Mouse (Mus musculus): Measurements from ENCODE around the gene Acsf2. TPM values are rescaled to one million over a fixed set of nuclear protein-coding genes. Genes with fewer than 3 reads are reported as not detected.
"Not testable (repeated sequence)": the region's sequence is repeated elsewhere in the genome, so short reads cannot be mapped to it uniquely, and the experiment has no call there.

Acsf2 gene
- total RNA-seq (2021) = 10 to 100 TPM; 14.3 to 14.4 TPM
- long read RNA-seq, experiment 1, transcript Acsf2-201 (16 exons, 3,154 nt) = major isoform, 8 of 18 reads
- long read RNA-seq, experiment 1, partial matches to known transcripts = 9 of 18 reads
- long read RNA-seq, experiment 1, other reads (novel, unspliced or antisense) = 1 of 18 reads
- long read RNA-seq, experiment 2, transcript Acsf2-201 (16 exons, 3,154 nt) = major isoform, 6 of 15 reads
- long read RNA-seq, experiment 2, partial matches to known transcripts = 9 of 15 reads
- long read RNA-seq, experiment 2, other reads (novel, unspliced or antisense) = 0 of 15 reads

DNA sequence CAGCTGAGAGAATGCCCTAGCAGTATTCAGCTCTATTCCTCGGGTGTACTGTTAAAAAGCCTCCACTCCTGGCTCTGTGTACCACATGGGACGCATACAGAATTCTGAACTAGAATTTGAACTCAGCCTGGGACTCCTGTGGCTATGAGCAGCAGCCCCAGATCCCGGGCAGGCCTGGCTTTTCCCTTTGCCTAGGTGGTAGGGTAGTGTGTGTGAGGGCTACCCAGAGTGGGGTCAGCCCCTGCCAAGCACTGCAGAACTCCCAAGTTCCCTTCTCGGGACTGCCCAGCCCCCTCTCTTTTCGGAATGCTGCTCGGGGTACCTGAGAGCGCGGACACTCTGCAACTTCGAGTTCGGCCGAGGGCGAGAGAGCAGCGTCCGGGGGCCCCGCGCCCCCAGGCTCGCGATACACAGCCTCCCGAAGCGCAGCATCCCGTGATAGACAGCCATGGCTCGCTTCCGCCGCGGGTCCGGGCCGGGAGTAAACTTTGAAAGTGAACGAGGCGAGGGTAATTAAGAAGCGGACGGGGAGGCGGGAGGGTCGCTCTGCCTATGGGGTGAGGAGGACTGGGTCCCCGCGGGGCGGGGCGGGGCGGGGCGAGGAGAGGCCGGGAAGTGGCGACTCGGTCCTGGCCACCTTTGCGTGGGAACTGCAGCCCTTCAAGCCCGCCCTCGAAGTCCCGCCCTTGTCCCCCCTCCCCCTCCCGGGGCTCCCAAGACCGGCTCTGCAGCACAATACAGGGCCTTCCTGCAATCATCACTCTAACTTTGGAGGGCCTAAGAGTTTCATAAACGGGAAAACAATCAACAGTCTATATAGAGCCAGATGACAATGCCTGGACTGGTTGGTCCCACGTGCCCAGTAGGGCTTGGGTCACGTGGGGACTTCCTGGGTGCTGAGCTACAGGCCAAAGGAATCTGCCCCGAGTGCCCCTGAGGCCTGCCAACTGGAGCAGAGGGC is at the start of gene Acsf2:
Acsf2 (minus strand) TSS at position 551 of the 961 bp plus-strand sequence.
- intact Hi-C loops (cut with DNase I) = loop anchor here (5.0 kb wide), 1 partner anchor 34 kb away; the partner anchor contains the start of gene Chad
- TF ChIP-seq CTCF (IDR thresholded peaks at IDR 0.05) = no peak
- H3K27ac ChIP-seq = peak within 1 kb of the TSS; percentile 24
- peak within 1 kb of the TSS; percentile 43 for H3K4me3 ChIP-seq
- DNase-seq (ENCODE audit: extremely low spot score in 1 of 2, low spot score in 2 of 2) = peak; percentile 31 to 56

DNA sequence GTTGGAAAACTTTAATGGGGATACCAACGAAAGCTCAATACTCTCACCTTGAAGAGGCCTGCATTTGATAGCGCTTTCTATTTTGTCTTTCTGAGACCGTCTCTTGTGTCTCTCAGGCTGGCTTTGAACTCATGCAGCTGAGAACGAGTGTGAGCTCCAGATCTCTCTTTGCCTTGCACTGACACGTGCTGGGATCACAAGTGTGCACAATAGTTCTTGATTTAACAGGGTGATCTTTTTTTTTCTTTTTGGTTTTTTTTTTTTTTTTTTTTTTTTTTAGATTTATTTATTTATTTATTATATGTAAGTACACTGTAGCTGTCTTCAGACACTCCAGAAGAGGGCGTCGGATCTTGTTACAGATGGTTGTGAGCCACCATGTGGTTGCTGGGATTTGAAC is 49.6 kb upstream of the Acsf2 start:
- intact Hi-C loops (cut with DNase I); H3K27ac ChIP-seq; H3K4me3 ChIP-seq; DNase-seq (ENCODE audit: extremely low spot score in 1 of 2, low spot score in 2 of 2): not testable (repeated sequence)

DNA sequence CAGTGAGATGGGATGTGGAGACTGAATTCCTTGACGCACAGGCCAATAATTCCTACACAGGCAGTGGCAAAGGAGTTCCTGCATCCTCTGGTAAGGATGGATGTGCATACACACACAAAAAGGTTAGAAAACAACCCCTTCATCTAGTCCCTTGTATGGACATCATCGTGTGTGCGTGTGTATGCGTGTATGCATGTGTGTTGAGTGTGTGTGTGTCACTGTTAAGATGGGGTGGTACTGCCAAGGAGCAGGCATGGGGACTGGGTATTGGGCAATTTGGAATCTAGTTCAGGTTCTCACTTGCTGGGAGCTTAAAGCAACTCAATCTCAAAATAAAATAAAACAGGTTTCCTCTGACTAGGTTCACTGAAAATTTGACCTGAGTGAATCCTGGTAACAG is 44.8 kb upstream of the Acsf2 start:
- intact Hi-C loops (cut with DNase I) = no loop called here
- H3K27ac ChIP-seq = no peak overlapping the region
- no peak for TF ChIP-seq CTCF (IDR thresholded peaks at IDR 0.05)
- DNase-seq (ENCODE audit: extremely low spot score in 1 of 2, low spot score in 2 of 2) = no peak
- H3K4me3 ChIP-seq = no peak overlapping the region

DNA sequence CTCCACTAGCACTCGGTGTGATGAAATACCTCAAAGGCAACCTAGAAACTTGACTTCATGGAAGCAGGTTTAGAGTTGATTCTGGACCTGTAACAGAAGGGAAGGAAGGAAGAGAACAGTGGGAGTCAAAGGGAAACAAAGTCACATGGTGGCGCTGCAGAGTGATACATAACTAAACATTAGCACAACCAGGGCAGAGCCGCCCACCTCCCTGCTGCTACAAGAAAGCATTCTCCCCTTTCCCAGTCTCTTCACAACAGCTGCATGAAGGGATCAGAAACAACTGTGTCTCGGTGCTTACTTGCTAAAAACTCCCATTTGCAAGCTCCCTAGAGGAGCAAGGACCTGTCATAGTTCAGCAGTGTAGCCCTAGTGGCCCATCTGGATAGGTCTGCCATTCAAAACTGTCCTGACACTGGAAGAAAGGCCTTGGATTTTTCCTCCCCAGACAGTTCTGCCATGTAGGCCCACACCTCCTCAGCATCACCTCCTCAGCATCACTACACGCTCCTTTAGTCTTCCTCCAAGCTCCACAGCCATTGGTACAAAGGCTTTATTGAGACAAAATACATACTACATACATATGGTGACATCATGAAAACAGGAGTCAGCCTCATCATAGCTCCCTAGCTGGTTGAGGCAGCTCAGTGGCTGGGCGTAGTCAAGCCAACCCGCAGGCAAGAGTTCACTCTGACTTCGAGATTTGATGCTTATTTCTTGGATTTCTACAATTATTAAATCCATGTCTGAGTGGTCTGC is 43.0 kb upstream of the Acsf2 start:
- intact Hi-C loops (cut with DNase I) = no loop called here
- Histone ChIP-seq H3K27ac (no peak overlapping the region), H3K4me3 (no peak overlapping the region)
- TF ChIP-seq CTCF (IDR thresholded peaks at IDR 0.05) = no peak
- no peak for DNase-seq (ENCODE audit: extremely low spot score in 1 of 2, low spot score in 2 of 2)

DNA sequence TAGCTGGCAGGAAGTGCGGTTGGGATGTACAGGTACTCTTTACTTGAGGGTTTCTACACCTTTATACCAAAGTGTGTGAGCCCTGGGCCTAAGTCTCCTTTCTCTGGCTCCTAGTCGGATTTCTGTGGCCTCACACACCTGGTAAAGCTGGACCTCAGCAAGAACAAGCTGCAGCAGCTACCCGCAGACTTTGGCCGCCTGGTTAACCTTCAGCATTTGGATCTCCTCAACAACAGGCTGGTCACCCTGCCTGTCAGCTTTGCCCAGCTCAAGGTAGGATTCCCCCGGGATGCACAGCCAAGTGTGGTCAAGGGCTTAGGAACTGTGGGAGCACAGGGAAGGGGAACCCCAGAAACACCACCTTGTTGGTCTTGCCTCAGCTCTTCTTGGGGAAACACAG is 32.8 kb upstream of the Acsf2 start:
- intact Hi-C loops (cut with DNase I) = loop anchor here (5.0 kb wide), 1 partner anchor 83 kb away; no protein-coding TSS in a partner anchor
- TF ChIP-seq CTCF (IDR thresholded peaks at IDR 0.05) = no peak
- H3K4me3 ChIP-seq = no peak overlapping the region

DNA sequence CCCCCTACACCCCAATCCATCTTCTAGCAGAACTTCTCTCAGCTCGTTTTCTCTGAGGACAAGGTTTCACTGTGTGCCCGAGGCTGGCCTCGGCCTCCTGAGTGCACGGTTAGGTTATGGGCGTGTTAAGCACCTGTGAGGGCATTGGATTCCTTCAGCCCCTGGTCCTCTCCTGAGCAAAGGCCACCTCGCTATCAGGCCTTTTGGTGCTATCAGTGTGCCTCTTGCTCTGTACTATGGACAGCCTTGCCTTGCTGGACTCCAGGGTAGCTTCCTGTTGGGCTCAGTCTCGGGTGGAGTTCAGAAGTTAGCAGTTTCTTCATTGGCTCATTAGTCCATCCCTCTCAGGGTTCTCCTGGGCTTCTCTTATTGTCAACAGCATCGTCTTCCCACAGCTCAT is 31.3 kb upstream of the Acsf2 start:
- intact Hi-C loops (cut with DNase I) = loop anchor here (5.0 kb wide), 1 partner anchor 84 kb away; no protein-coding TSS in a partner anchor
- TF ChIP-seq CTCF (IDR thresholded peaks at IDR 0.05) = no peak
- no peak overlapping the region for H3K27ac ChIP-seq
- no peak for DNase-seq (ENCODE audit: extremely low spot score in 1 of 2, low spot score in 2 of 2)
- H3K4me3 ChIP-seq = no peak overlapping the region

More for the DNA sequence above, 32.8 kb upstream of the Acsf2 start:
- no peak for DNase-seq (ENCODE audit: extremely low spot score in 1 of 2, low spot score in 2 of 2)
- H3K27ac ChIP-seq = no peak overlapping the region

DNA sequence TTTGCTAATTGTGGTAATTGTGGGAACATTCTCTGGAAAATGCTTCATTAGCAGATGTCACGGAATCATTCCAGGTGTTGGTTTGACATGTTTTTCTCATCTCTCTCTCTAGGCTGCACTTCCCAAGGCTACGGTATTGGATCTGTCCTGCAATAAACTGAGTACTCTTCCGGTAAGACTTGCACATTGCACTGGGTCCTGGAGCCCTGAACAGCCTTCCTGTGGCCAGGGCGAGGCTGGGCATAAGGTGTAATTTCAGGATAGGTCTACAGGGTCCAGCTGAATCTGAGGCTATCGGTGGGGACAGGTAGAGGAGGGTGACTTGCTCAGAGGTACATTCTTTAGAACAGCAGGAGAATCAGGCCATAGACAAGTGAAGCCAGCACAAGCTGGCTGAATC is 30.3 kb upstream of the Acsf2 start:
- intact Hi-C loops (cut with DNase I) = loop anchor here (5.0 kb wide), 1 partner anchor 85 kb away; no protein-coding TSS in a partner anchor
- Histone ChIP-seq H3K4me3 (no peak overlapping the region), H3K27ac (no peak overlapping the region)
- DNase-seq (ENCODE audit: extremely low spot score in 1 of 2, low spot score in 2 of 2) = no peak
- no peak for TF ChIP-seq CTCF (IDR thresholded peaks at IDR 0.05)

DNA sequence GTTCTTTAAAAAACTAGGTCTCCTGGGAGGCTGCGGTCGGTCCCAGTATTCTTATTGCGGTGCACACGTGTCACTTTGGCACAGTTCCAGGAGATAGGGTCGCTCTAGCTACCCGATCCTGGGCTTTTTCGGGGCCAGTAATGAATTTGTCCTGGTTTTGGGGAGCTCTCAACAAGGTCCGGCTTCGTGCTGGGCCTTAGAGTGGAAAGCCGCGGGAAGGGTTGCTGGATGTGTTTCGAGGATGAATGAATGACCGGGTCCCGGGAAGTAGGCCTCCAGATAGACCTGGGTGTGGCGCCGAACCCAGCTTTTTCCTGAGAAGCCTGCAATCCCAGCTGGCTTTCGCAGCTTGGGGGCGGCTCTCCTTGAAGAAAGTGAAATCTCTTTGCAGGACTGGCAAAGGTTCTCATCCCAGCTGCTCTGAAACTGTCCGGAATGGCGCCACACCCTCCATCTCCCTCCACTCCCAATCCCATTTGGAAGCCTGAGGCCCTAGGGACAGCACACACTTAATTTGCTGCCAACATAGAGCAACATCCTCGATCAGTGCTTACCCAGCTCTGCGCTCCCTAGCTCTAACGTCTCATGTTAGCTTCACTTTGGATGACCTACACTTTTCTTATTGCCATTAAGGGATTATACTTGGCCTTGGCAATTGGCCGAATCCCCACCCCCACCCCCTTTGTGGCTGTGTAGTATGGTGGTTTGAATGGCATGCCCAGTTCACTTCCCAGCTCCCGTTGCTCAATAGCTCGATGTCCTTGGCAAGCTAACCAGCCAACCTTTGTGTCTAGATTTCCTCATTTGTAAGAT is 28.7 kb upstream of the Acsf2 start:
- TF ChIP-seq CTCF (IDR thresholded peaks at IDR 0.05) = no peak
- no peak for DNase-seq (ENCODE audit: extremely low spot score in 1 of 2, low spot score in 2 of 2)
- H3K27ac ChIP-seq = peak overlapping the region; percentile 65
- intact Hi-C loops (cut with DNase I) = loop anchor here (5.0 kb wide), 1 partner anchor 87 kb away; no protein-coding TSS in a partner anchor
- peak overlapping the region; percentile 92 for H3K4me3 ChIP-seq

DNA sequence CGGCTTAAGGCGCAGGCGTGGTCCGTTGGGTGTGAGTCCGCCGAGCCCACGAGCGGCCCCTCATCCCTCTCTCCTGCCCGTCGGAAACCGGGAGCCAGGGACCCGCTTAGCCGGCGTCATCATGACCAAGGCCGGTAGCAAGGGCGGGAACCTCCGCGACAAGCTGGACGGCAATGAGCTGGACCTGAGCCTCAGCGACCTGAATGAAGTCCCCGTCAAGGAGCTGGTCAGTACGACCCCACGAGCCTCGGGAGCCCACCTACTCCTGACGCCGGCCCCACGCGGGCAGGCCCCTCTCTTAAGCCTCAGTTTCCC is 28.2 kb upstream of the Acsf2 start:
- intact Hi-C loops (cut with DNase I) = loop anchor here (5.0 kb wide), 1 partner anchor 87 kb away; no protein-coding TSS in a partner anchor
- peak overlapping the region; percentile 92 for H3K4me3 ChIP-seq

DNA sequence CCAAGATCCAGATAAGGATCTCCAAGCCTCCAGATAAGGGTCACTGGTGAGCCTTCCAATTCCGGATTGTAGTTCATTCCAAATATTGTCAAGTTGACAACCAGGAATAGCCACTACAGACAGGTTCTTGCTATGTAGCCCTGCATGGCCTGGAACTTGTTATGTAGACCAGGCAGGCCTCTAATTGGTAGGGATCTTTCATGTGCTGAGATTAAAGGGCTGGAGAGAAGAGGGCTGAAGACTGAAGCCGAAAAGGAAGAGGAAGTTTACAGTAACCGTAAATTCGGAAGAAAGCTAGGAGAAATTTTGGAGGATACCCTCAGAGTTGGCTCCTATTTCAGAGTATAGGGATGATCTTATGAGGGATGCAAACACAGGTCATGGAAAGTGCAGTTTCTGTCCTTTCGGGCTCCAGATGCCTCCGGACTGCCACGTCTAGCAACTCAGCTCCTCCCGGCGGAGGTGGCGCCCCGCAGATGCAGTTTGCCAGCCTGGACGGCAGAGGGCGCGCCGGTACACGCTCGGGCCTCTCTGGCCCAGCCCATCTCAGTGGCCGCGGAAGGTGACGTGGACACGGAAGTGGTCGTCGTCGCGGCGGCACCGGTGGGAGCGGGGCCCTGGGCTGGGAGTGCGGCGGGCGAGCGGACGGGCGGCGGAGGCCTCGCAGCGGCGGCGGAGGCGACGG is 27.7 kb upstream of the Acsf2 start, which contains the start of gene Lrrc59:
Lrrc59 (plus strand) TSS at position 569 of the 685 bp plus-strand sequence.
- intact Hi-C loops (cut with DNase I) = no loop called here
- Histone ChIP-seq H3K4me3 (peak within 1 kb of the TSS; percentile 92), H3K27ac (peak within 1 kb of the TSS; percentile 65)
- peak; percentile 94 to 98 for DNase-seq (ENCODE audit: extremely low spot score in 1 of 2, low spot score in 2 of 2)
- peak; percentile 99 for TF ChIP-seq CTCF (IDR thresholded peaks at IDR 0.05)

More for the DNA sequence above, 28.2 kb upstream of the Acsf2 start:
- H3K27ac ChIP-seq = peak overlapping the region; percentile 65
- no peak for DNase-seq (ENCODE audit: extremely low spot score in 1 of 2, low spot score in 2 of 2)
- no peak for TF ChIP-seq CTCF (IDR thresholded peaks at IDR 0.05)

Measured in left cerebral cortex, adult 2 months (tissue).